Mouse (Mus musculus): ENCODE results near the gene Mdm1.

The Mdm1 gene

GRCm38 (mm10) chr10:118141018-118141883 lies at the start of gene Mdm1:
Mdm1 (plus strand) TSS chr10:118141811.
- peak; percentile 98 to 99 for DNase-seq

- DNase-seq, result no peak
Observed at GRCm38 (mm10) chr10:118092745-118093144, 48.9 kb upstream of the Mdm1 start.

- DNase-seq, result no peak
Observed at GRCm38 (mm10) chr10:118093728-118094127, 47.9 kb upstream of the Mdm1 start.

DNA sequence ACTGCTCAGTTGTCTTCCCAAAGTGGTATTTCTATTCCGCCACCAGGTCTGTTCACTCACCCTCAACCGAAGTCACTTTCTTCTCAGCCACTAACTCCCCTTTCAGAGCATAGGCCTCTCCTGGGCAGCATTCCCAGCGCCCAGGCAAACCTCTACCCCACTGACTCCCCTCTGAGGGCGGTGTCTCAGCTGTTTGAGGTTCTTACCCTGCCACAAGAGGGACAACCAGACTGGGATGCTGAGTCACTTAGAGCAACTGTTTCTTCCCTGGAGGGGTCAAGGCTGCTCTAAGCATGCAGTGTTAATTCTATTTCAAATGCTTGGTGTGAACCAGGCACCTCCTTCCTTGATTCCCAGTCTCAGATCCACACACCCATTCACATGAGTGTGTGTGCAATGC lies 46.8 kb upstream of the Mdm1 start:
- no peak for DNase-seq

DNA sequence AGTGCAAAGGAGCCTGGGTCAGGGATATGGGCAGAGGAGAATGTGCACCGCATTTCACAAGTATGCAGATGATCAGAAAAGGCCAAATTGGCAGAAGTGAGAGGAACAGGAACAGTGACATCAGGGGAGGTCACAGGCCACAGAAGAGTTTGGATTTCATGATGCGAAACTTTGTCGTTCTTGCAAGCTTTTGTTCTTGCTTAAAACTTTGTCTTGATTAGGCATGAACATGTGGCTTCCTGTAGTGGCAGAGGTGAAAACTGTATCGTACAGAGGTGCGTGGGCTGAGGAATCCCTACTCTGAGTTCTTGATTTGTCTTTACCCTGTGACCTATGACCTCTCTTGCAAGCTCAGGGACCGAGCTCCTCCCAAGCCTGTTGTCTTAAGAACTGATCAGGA lies 45.4 kb upstream of the Mdm1 start:
- no peak for DNase-seq

DNA sequence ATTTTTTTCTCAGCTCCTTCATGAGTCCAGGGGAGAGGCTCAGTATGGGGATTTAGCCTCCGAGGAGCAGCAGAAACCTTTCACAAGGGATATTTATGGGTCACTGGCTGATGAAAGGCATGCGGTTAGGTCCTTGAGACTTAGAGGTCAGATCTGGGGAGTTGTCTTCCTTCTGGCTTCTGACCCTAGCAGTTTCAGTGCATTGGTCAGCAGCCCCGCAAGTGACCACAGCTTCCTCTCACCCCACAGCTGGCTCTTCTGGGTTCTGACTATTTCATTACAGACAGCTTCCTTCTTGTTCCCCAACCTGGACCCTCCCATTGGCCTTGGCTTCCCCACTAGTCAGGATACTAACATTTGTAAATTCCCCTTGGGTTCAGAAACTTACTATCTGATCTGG lies 43.7 kb upstream of the Mdm1 start:
- no peak for DNase-seq

DNA sequence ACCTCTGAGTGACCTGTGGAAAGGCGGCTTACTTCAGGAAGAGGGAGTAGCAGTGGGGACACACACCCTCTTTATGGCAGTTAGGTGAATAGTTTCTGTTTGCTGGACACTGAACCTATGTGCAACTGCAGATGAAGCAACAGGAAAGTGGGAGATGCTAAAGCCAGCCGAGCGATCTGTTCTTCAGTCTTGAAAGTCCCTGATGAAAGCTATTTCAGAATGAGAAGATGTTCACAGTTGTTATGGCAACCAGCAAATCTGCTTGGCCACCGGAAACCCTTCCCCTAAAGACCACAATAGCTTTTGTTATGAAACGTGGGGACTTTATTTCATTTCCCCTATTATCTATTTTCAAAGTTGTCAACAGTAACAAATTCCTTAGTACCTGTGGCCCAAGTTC lies 41.0 kb upstream of the Mdm1 start:
- DNase-seq, result no peak

- DNase-seq, result no peak
Observed at GRCm38 (mm10) chr10:118101056-118101455, 40.6 kb upstream of the Mdm1 start.

- peak; percentile 65 to 75 for DNase-seq
Observed at GRCm38 (mm10) chr10:118103020-118103666, 38.5 kb upstream of the Mdm1 start.

DNA sequence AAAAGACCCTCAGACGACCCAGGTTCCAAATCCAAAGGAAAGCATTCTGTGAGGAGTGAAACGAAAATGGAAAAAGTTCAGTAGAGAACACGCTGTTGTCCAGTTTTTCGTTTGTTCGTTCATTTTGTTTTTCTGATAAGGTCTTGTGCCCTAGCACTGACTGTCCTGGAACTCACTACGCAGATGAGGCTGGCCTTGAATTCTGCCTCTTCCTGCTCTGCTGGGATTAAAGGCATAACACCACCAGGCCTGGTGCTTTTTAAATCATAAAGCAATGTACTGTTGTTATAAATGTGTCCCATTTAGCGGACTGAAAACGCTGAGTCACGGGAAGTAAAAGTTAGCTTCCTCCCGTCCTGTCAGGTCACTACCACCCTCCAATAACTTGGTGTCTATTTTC lies 37.7 kb upstream of the Mdm1 start:
- no peak for DNase-seq

GRCm38 (mm10) chr10:118107031-118107430 lies 34.6 kb upstream of the Mdm1 start:
- no peak for DNase-seq

GRCm38 (mm10) chr10:118110006-118110920 lies 31.3 kb upstream of the Mdm1 start:
- DNase-seq, result peak; percentile 39 to 44

- DNase-seq, result no peak
Observed at GRCm38 (mm10) chr10:118110921-118111301, 30.7 kb upstream of the Mdm1 start.

DNA sequence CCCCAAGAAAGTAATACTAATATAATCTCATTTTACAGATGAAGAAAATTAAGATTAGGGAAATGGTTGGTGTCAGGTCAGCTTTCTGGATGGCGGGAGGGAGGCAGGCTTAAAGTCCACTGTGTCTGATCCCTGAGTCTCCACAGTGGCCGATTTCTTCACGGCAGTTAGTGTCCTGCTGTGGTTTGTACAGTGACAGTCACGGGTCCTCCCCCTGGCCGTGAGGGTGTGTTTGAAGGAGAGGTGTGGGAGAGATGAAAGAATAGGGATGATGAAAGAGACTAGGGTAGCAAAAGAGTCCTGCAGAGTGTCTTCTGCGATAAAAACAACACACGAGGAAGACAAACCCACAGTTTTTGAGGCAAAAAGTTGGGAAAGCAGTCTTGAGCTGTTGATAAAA lies 30.0 kb upstream of the Mdm1 start:
- DNase-seq, result no peak

GRCm38 (mm10) chr10:118112294-118112893 lies 29.2 kb upstream of the Mdm1 start:
- no peak for DNase-seq

- DNase-seq, result no peak
Observed at GRCm38 (mm10) chr10:118113256-118113682, 28.3 kb upstream of the Mdm1 start.

DNA sequence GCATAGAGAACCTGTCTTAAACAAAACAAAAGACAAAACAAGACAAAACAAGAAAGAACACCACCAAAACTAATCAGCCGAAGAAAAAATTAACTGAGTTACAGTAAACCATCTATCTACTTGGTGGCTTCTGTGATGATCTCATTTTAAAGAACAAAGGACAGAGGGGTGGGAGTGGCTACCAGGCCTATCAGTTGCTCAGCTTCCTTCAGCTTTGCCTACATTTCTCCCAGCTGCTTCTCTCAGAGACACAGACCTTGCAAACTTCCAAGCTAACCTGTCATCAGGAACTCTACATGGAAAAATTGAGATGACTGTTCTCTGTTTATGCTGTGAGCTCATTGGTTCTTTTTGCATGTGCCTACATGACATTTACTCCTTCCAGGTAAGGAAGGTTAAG lies 27.3 kb upstream of the Mdm1 start:
- no peak for DNase-seq

DNA sequence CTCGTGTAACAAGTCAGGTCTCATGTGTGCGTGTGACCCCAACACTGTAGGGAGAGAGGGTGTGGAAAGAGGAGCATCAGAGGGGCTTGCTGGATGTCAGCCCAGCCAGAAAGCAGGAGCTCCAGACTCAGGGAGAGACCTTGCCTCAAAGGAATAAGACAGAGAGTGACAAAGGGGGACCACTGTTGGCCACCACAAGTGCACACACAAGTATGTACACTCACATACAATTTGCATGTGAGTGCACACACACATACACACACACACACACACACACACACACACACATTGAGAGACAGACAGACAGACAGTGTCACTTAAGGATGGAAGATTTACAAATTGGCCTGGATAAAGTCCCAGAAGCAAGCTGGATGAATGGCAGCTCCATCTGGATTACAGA lies 25.2 kb upstream of the Mdm1 start:
- DNase-seq, result no peak

- DNase-seq, result no peak
Observed at GRCm38 (mm10) chr10:118121047-118121936, 20.3 kb upstream of the Mdm1 start.

GRCm38 (mm10) chr10:118121937-118122285 lies 19.7 kb upstream of the Mdm1 start:
- DNase-seq, result peak; percentile 47 to 54

GRCm38 (mm10) chr10:118122441-118123162 lies 19.0 kb upstream of the Mdm1 start:
- peak; percentile 69 to 71 for DNase-seq

Data from cerebellum, postnatal 10 days (tissue).